Mouse (Mus musculus) midbrain, embryonic 11.5 days (tissue): ENCODE measurements around the gene Il31ra. TPM values are rescaled to one million over a fixed set of nuclear protein-coding genes. Genes with fewer than 3 reads are reported as not detected.
"Not testable (repeated sequence)": the region's sequence is repeated elsewhere in the genome, so short reads cannot be mapped to it uniquely, and the experiment has no call there.

Experiments used
- ATAC-seq: fragments of 200-750 bp; cut with Nextera tagmentation; 2 replicates; pipeline ENCODE4 v1.8.0; 2017; ENCODE audit warnings: moderate TSS enrichment, moderate library complexity; ENCODE audit not compliant: low FRiP score
- DNase-seq: peaks from one replicate; pipeline ENCODE4 v3.0.0; 2015; ENCODE audit warnings: low spot score; ENCODE audit errors: missing footprints
- H3K27ac ChIP-seq: fragments of 300-500 bp; sonication (generic); 2 replicates; pipeline ENCODE4 v1.5.1; 2014; ENCODE audit warnings: low read depth, low read length
- H3K27me3 ChIP-seq: fragments of 300-500 bp; sonication (generic); 2 replicates; pipeline ENCODE4 v1.6.1; 2014; ENCODE audit warnings: mild to moderate bottlenecking, low read length, moderate library complexity, mixed read lengths; ENCODE audit not compliant: control insufficient read depth, insufficient read depth
- H3K36me3 ChIP-seq: fragments of 300-500 bp; sonication (generic); 2 replicates; pipeline ENCODE4 v1.6.1; 2014; ENCODE audit warnings: mild to moderate bottlenecking, low read length, moderate library complexity, mixed read lengths; ENCODE audit not compliant: control insufficient read depth, insufficient read depth
- H3K4me1 ChIP-seq: fragments of 300-500 bp; sonication (generic); 2 replicates; pipeline ENCODE4 v1.6.1; 2014; ENCODE audit warnings: low read length; ENCODE audit not compliant: control insufficient read depth, insufficient read depth
- H3K4me2 ChIP-seq: fragments of 300-500 bp; sonication (generic); 2 replicates; pipeline ENCODE4 v1.6.1; 2014; ENCODE audit warnings: mild to moderate bottlenecking, moderate library complexity
- H3K4me3 ChIP-seq: fragments of 300-500 bp; sonication (generic); 2 replicates; pipeline ENCODE4 v1.5.1; 2014; ENCODE audit warnings: low read depth, low read length
- H3K9ac ChIP-seq: fragments of 300-500 bp; sonication (generic); 2 replicates; pipeline ENCODE4 v1.6.1; 2014; ENCODE audit warnings: low read length
- H3K9me3 ChIP-seq: fragments of 300-500 bp; sonication (generic); 2 replicates; pipeline ENCODE4 v1.6.1; 2016; ENCODE audit warnings: low read length; ENCODE audit not compliant: control insufficient read depth
- WGBS: fragments of 180-500 bp; shearing (Covaris S2); extraction: QIAGEN DNeasy Blood & Tissue Kit; methylation state at CpG from one replicate; pipeline ENCODE4 v1.1.7; 2014; 5-methylcytosine and 5-hydroxymethylcytosine counted together
- polyA plus RNA-seq: library from polyadenylated mRNA; unstranded; fragments of >200 nt; fragmentation: Nextera tagmentation; extraction: Ambion mirVana; gene quantifications from 2 replicates; pipeline ENCODE4 v1.2.1, GENCODE M21; 2014

Gene Il31ra
- polyA plus RNA-seq, result not detected in 2 replicates

DNA sequence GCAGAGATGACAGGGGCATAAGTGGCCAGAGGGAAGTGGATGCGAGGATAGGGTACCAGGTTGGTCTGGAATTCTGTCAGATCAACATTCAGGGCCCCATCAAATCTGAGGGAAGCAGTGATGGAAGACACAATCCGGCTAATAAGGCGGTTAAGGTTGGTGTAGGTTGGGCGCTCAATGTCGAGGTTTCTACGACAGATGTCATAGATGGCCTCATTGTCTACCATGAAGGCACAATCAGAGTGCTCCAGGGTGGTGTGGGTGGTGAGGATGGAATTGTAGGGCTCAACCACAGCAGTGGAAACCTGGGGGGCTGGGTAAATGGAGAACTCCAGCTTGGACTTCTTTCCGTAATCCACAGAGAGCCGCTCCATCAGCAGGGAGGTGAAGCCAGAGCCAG is at the start of gene Il31ra:
Gene Il31ra (minus strand): TSS at position 101 of the 400 bp plus-strand sequence.
- not testable (repeated sequence) for DNase-seq, H3K9me3 ChIP-seq, H3K36me3 ChIP-seq, H3K27ac ChIP-seq, H3K4me3 ChIP-seq, H3K4me1 ChIP-seq, H3K27me3 ChIP-seq, ATAC-seq, H3K9ac ChIP-seq, H3K4me2 ChIP-seq
- WGBS, result 88% methylated on average over 4 of the region's 8 CpGs

DNA sequence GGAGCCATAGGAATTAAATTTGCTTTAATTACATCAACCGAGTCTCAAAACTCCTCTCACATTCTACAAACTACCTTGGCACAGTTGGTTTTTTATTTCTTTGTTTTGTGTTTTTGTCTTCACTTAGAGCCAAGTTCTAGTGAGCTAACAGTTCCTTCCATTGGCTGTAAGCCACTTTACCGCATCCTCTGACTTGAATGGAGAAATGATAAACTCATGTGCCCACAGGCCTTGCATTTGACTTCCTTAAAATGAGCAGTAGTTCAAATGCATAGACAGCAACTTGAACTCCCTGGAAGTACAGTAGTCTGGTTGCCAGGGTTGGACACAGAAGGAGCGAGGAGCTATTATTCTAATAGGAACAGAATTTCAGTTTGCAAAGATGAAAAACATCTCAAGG is 48.7 kb upstream of the Il31ra start:
- no peak for ATAC-seq
- no peaks in the 10 kb centered on the region for H3K4me1 ChIP-seq
- no peak overlapping the region for H3K9ac ChIP-seq
- no peaks in the 10 kb centered on the region for H3K9me3 ChIP-seq
- H3K36me3 ChIP-seq, result no peaks in the 10 kb centered on the region
- 91% methylated on average over 3 of the region's 3 CpGs for WGBS
- H3K4me2 ChIP-seq, result no peak overlapping the region
- H3K4me3 ChIP-seq, result no peak overlapping the region
- DNase-seq, result no peak
- no peaks in the 10 kb centered on the region for H3K27me3 ChIP-seq
- no peak overlapping the region for H3K27ac ChIP-seq

DNA sequence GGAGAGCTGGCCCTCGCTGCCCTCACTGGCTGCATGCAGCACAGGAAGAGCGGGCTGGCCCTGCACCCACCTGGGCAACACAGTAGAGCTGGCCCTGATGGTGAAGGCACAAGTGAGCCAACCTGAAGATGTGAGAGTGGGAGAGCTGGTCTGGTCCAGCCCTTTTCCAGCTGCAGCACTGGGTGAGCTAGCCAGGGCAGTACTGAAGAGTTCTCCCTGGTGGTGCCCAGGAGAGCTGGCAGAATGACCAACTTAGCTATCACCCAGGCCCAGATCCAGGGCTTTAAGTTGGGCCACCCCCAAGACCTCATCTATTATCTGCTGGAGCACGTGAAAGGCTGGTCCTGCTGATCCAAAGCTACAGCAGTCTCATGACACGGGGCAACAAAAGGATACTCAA is 45.0 kb upstream of the Il31ra start:
- H3K36me3 ChIP-seq, result no peaks in the 10 kb centered on the region
- no peaks in the 10 kb centered on the region for H3K4me1 ChIP-seq
- H3K4me2 ChIP-seq, result no peak overlapping the region
- no peak for ATAC-seq
- 68% methylated on average over 4 of the region's 4 CpGs for WGBS
- no peak overlapping the region for H3K4me3 ChIP-seq
- H3K9ac ChIP-seq, result no peak overlapping the region
- DNase-seq, result no peak
- no peaks in the 10 kb centered on the region for H3K9me3 ChIP-seq
- H3K27me3 ChIP-seq, result no peaks in the 10 kb centered on the region
- no peak overlapping the region for H3K27ac ChIP-seq

DNA sequence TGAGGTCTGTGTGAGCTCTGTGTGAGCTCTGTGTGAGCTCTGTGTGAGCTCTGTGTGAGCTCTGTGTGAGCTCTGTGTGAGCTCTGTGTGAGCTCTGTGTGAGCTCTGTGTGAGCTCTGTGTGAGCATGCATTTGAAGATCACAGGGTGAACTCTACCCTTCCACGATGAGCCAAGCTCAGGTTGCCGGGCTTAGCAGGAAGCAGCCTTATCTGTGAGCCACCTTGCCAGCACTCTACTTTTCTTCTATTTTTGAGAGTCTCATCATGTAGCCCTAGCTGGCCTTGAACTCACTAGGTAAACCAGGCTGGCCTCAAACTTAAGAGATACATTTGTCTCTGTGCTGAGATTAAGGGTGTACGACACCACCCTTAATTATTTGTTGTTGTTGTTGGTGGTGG is 42.3 kb upstream of the Il31ra start:
- Histone ChIP-seq H3K27me3 (no peaks in the 10 kb centered on the region), H3K4me2 (no peak overlapping the region), H3K27ac (no peak overlapping the region), H3K9me3 (no peaks in the 10 kb centered on the region), H3K36me3 (no peaks in the 10 kb centered on the region), H3K9ac (no peak overlapping the region), H3K4me1 (no peaks in the 10 kb centered on the region), H3K4me3 (no peak overlapping the region)
- 40% methylated on average over 3 of the region's 3 CpGs for WGBS
- ATAC-seq (no peak), DNase-seq (no peak)

DNA sequence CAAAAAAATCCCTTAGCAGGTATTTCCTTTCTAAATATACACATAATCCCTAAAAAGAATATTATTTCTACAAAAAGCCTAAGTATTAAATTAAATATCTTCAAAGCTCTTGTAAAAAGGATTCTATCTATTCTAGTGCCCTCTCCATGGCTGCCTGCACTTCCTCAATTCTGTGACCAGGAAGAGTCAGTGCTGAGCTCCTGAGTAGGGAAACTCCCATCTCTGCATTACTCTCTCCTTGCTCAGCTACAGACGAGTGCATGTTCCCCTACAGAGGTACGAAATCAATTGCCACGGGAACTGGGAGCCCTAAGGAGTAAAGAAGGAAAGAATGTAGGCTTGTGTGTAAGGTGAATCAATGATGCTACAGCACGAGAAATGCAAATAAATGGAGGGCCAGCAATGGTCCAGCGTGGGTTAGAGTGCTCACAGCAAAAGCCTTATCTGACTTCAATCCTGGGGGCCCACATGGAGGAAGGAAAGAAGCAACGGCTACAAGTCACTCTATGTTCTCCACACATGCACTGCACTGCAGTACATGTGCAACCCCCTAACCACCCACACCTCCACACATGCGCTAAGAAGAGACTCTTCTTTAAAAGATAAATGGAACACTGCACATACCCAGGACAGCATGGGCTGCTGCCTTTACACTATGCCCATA is 41.1 kb upstream of the Il31ra start:
- H3K27ac ChIP-seq, result no peak overlapping the region
- no peaks in the 10 kb centered on the region for H3K27me3 ChIP-seq
- no peaks in the 10 kb centered on the region for H3K36me3 ChIP-seq
- no peaks in the 10 kb centered on the region for H3K4me1 ChIP-seq
- WGBS, result 67% methylated on average over 7 of the region's 7 CpGs
- ATAC-seq (no peak), DNase-seq (no peak)
- no peak overlapping the region for H3K9ac ChIP-seq
- H3K9me3 ChIP-seq, result no peaks in the 10 kb centered on the region
- no peak overlapping the region for H3K4me3 ChIP-seq
- H3K4me2 ChIP-seq, result no peak overlapping the region

DNA sequence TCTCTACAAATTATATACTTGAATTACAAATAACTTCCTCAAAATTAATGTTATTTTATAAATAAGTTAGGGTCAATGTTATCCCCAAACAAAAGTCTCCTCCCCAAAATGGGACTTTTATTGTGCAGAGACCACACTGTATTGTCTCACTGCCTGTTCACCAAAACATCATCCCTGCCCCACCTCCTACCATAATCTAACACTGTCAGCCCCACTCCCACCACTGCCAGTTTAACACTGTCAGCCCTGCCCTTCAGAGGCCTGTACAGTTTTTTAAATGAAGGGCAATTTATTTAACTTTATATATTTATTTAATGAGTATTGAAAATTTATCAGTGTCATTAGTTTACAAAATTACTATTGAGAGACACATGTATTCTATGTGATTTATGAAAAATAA is 31.4 kb upstream of the Il31ra start:
- Histone ChIP-seq H3K36me3 (no peaks in the 10 kb centered on the region), H3K9ac (no peak overlapping the region), H3K27me3 (no peaks in the 10 kb centered on the region), H3K27ac (no peak overlapping the region), H3K9me3 (no peaks in the 10 kb centered on the region), H3K4me3 (no peak overlapping the region), H3K4me1 (no peaks in the 10 kb centered on the region), H3K4me2 (no peak overlapping the region)
- DNase-seq (no peak), ATAC-seq (no peak)

DNA sequence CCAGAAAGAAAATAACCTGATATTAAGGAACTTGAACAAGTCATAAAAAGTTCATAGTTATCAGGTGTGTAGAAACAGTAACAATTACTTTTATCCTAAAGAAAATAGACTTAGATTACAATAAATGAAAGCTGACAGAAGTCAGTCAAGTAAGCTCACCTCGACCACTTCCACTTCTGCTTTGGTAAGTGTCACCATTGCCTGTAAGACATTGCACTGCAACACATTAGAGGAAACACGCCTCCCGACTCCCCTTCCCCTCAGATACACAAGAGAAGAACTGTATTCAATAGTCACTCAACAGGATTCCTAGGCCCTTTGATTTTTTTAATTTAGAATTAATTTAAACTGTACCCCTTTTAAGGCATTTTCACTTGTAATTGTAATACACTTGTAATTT is 30.5 kb upstream of the Il31ra start:
- DNase-seq, result no peak
- H3K27me3 ChIP-seq, result no peaks in the 10 kb centered on the region
- H3K9me3 ChIP-seq, result no peaks in the 10 kb centered on the region
- H3K4me3 ChIP-seq, result no peak overlapping the region
- 78% methylated on average over 3 of the region's 3 CpGs for WGBS
- no peaks in the 10 kb centered on the region for H3K36me3 ChIP-seq
- ATAC-seq, result no peak
- no peak overlapping the region for H3K4me2 ChIP-seq
- H3K4me1 ChIP-seq, result no peaks in the 10 kb centered on the region
- H3K27ac ChIP-seq, result no peak overlapping the region
- no peak overlapping the region for H3K9ac ChIP-seq

DNA sequence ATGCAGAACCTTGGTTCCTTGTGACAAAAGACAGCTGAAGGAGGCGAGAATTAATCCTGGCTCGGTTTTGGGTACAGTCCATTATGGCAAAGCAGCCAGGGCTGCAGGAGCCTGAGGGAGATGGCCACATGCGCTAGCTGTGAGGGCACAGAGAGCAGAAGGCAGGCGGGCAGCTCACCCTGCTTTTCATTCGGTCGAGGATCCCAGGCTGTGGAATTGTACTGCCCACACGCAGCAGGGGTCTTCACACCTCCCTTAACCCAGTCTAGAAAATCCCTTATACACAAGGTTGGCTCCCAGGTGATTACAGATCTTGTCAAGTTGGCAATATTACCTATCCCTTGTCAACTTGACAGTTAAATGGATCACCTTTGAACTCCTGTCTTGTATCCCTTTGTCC is 29.5 kb upstream of the Il31ra start:
- no peak for DNase-seq
- Histone ChIP-seq H3K27me3 (no peaks in the 10 kb centered on the region), H3K4me1 (no peaks in the 10 kb centered on the region), H3K9me3 (no peaks in the 10 kb centered on the region), H3K27ac (no peak overlapping the region), H3K4me3 (no peak overlapping the region), H3K4me2 (no peak overlapping the region), H3K9ac (no peak overlapping the region), H3K36me3 (no peaks in the 10 kb centered on the region)
- no peak for ATAC-seq
- WGBS, result 61% methylated on average over 7 of the region's 7 CpGs

DNA sequence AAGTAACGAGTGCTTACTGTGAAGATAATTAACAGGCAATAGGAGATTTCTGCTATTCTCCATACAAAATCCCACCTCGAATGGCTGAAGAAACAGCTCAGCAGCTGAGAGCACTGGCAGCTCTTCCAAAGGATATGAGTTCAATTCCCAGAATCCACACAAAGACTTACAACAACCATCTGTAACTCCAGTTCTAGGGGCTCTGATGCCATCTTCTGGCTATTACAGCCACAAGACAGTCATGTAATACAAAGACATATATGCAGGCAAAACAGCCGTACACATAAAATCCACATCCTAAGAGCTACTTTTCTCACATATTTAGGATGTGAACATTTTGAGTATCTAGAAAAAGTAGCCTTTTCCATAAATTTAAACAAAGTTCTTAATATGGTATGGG is 27.4 kb upstream of the Il31ra start:
- H3K9me3 ChIP-seq, result no peaks in the 10 kb centered on the region
- H3K4me1 ChIP-seq, result no peaks in the 10 kb centered on the region
- DNase-seq (no peak), ATAC-seq (no peak)
- no peak overlapping the region for H3K9ac ChIP-seq
- H3K4me2 ChIP-seq, result no peak overlapping the region
- 90% methylated on average over 3 of the region's 3 CpGs for WGBS
- no peak overlapping the region for H3K4me3 ChIP-seq
- H3K27me3 ChIP-seq, result no peaks in the 10 kb centered on the region
- no peak overlapping the region for H3K27ac ChIP-seq
- no peaks in the 10 kb centered on the region for H3K36me3 ChIP-seq
